Mouse (Mus musculus): ENCODE results near the gene P3h3.
A peak's percentile ranks its signal among the peaks of the same experiment; 100 is the strongest.
"Not testable (repeated sequence)": the region's sequence is repeated elsewhere in the genome, so short reads cannot be mapped to it uniquely, and the experiment has no call there.

Gene P3h3

DNA sequence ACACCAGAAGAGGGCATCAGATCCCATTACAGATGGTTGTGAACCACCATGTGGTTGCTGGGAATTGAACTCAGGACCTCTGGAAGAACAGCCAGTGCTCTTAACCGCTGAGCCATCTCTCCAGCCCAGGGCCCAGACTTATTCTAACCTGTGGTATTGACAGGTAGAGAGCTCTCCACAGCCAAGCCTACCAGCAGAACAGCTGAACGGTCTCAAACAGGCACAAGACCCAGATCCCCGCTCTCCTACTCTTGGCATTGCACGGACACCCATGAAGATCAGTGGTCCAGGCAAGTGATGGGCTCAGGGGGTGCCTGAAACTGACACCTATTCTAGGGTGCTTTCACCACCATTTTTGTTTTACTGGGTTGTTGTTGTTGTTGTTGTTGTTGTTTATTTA lies 26.4 kb downstream of the P3h3 start:
- DNase-seq (ENCODE audit: low spot score in 2 of 2) = not testable (repeated sequence)

DNA sequence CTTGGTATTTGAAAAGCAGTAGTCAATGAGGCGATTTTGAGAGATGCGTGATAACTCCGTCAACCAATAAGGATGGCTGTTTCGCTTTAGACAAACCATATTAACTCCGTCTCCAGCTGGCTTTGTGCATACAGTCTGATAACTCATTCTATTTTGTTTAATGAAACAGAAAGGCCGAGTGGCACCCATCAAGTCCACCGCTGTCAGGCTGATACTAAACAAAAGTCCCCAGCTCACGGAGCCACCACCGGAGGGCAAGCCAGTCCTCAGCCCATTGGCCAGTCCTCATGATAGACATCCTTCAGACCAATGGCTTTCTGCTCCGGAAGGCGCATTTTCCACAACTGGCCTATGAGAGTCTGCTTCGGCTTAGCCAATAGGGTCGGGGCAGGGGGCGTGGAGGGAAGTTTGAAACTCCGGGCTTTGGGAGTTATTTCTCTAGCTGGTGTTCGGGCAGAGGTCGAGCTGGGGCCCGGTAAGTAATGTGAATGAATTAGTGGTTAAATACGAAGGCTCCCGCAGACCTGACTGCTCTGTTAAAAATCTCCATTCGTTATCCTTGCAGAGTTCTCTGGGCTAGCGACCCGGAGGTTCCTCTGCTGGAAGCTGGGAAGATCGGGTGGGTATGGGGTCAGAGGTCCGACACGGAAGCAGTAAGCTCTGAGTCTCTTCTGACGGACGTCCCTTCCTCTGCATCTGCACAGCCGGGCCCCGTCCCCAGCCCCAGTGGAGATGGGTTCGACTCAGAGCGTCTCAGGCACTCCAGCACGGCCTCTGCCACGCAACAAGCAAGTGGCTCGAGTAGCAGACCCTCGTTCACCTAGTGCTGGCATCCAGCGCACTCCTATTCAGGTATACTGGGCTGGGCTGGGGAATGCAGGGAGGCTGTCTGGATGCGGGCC lies 27.5 kb downstream of the P3h3 start:
- peak; percentile 92 for DNase-seq (ENCODE audit: low spot score in 2 of 2)

DNA sequence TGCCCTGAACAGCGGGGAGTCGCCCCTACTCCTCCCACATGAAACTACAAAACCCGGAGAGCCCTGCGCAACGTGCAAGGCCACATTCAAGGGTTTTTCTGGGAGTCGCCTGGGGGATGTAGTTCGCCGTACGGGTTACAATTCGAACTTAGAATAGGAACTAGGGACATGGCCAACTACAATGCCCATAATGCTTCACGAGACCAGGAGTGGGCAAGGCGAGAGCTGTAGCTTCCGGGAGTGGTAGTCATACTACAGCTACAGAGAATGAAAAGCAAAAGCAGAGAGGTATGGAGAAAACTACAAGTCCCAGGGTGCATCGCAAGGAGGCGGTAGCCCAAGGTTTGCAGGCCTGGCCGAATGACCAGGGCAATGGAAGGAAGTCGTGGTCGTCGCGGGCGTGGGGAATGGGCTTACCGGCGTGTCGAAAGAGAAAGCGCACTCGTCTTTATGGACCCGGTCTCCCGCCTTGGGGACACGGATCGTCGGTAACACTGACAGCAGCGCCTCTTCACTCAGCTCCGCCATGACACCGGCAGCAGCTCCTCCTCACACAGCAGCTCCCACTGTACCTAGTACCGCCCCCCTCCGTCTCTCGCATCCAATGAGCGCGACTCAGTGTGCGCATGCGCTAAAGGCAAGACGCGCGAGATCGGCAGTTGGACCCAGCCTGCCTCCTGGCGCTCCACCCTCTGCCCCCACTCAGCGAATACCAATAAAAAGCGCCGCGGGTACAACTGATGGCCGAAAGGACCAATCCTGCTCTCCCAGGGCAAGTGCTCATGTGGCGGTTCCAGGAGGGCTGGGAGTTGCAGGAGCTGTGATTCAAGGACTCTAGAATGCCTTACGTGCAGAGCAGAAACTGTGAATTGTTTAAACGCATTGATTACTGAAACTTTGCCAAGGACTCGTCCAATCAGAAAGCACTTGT lies 28.4 kb downstream of the P3h3 start, which contains the start of the genes Usp5 and Cdca3:
TSS of gene Usp5 (minus strand) at position 617 of the 931 bp plus-strand sequence.
TSS of gene Cdca3 (plus strand) at position 680 of the 931 bp plus-strand sequence.
- peak; percentile 99 for DNase-seq (ENCODE audit: low spot score in 2 of 2)

- peak in 1 of 2 experiments; percentile 45 for DNase-seq (ENCODE audit: low spot score in 2 of 2)
These were observed 29.4 kb downstream of the P3h3 start for GRCm38 (mm10) chr6:124828101-124828592.

DNA sequence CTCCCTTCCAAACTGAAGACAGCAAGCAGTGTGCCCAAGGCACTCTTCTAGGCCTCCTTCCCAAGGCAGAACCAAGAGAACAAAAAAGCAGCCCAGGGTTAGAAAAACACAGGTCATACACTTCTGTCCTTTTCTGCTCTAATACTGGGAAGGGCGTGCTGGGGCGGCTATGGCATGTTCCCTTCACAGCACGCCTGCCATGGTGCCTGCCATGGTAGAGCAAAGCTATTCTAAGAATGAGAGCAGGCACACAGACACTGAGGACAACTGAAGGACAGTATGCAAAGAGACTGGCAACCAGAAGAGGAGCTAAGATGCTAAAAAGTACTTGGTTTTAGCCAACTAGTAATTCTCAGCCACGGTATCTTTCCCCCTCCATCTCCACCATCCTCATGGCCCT lies 35.5 kb downstream of the P3h3 start:
- no peak for DNase-seq (ENCODE audit: low spot score in 2 of 2)

DNA sequence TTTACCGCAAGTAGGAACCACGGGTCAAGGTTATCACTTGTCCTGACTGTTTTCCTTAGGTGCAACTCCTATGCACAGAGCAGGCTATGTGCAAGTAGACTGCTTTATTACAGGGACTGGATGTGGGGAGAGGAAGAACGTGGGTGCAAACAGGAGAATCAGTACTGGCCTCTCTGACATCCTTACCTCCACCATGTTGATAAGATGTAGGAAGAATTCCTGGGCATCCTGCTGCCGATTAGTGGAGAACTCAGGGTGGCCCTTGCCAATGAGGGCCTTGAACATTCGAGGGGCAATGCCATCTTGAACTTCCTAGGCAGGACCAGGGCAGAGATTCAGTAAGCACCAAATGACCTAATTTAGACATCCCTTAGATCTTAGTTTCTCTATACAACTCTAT lies 36.7 kb downstream of the P3h3 start:
- no peak for DNase-seq (ENCODE audit: low spot score in 2 of 2)

DNA sequence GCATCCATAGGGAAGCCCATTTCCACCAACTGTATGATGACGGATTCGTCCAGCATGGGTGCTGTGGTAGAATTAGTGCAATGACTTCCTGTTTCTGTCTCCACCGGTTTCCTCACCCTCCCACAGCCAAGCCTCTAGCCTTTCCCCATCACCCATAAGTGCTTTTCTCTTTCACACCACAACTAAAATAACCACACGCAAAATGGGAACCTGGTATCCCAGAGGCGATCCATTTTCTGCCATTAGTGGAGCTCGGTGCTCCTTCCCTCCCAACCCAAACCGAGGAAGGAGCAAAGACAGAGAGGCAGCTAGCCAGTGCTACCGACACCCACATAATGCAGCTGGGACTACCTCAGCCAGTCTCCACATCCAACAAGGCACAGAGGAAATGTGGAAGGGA lies 39.6 kb downstream of the P3h3 start:
- DNase-seq (ENCODE audit: low spot score in 2 of 2) = no peak

- DNase-seq (ENCODE audit: low spot score in 2 of 2) = no peak
These were observed 40.0 kb downstream of the P3h3 start for GRCm38 (mm10) chr6:124817563-124817962.

DNA sequence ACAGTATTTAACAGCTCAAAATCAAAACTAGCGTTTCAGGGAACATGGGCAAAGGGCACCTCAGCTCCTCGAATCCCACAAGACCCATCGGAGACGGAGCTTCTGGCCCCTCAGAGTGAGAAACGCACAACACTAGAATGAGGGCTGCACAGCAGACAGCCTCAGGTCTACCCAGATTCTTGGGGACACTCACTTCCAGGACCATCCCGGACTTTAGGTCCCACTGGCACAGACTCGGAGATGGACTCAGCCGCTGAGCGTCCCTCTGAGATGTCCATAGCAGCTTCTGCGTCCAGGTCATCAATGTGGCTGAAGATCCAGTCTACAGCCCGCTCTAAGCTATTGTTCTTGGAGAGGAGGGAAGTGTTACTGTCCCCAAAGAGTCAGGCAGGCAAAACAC lies 40.4 kb downstream of the P3h3 start:
- no peak for DNase-seq (ENCODE audit: low spot score in 2 of 2)

GRCm38 (mm10) chr6:124816611-124817010 lies 40.9 kb downstream of the P3h3 start:
- no peak for DNase-seq (ENCODE audit: low spot score in 2 of 2)

DNA sequence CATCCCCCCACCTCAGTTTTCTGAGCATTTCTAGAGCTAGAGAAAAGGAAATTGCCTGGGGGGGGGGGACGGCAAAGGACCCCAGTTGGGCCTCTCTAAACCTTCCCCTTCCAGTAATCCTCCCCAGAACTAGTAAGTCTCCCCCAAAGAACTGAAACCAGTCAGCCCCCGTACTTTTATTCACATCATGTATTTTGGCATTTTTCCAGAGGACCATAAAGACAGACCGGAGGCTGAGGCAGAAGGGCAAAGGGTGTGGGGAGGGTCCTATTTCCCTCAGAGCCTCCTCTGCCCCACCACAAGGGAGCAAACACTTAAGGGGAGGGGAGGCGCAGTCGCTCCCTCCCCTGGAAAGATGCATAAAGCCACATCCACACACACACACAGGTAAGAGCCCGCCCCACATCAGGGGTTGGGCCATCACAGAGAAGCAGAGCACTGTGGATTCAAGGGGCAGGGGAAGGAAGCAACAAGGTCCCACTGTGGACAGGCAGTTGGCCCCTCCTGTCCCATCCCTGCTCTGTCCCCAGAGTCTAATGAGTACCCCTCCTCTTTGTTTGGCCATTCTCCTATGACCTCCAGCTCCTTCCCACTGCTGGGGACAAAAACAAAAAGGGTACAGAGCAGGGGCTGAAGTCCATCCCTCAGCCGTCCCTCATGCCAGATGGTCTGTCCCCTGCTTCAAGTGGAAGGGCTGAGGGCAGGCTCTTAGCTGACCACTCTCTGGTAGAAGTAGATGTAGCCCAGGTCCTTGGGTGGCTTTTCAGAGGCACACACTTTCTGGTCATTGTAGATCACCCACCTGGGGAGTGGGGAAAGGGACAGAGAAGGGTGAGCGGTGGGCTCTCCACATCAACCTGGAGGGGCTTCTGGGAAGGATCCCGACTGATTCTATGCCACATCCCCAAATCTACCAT lies 42.4 kb downstream of the P3h3 start:
- no peak for DNase-seq (ENCODE audit: low spot score in 2 of 2)

- peak in 1 of 2 experiments; percentile 65 for DNase-seq (ENCODE audit: low spot score in 2 of 2)
These were observed 43.1 kb downstream of the P3h3 start for GRCm38 (mm10) chr6:124814448-124814847.

DNA sequence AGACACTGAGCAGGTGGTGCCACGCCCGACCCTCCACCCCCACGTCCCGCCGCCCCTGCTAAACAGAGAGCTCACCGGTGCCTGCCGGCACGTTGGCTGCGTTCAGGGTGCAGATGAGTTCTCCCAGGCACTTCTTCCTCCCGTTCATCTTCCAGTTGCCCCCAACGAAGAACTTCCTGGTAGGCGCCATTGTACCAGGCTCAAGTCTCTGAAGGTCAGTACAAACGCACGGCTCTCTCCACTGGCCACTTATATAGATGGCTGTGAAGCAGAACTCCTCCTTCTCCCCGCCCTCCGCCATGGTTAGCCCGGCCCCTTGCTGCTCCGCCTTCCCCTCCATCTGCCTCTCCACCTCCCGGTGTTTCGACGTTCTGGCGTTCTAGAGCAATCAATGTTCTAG lies 43.6 kb downstream of the P3h3 start, which contains the start of gene Tpi1:
TSS of gene Tpi1 (minus strand) at position 364 of the 400 bp plus-strand sequence.
- DNase-seq (ENCODE audit: low spot score in 2 of 2) = peak; percentile 84 to 86

- DNase-seq (ENCODE audit: low spot score in 2 of 2) = peak; percentile 71 to 73
These were observed 44.1 kb downstream of the P3h3 start for GRCm38 (mm10) chr6:124813496-124813895.

DNA sequence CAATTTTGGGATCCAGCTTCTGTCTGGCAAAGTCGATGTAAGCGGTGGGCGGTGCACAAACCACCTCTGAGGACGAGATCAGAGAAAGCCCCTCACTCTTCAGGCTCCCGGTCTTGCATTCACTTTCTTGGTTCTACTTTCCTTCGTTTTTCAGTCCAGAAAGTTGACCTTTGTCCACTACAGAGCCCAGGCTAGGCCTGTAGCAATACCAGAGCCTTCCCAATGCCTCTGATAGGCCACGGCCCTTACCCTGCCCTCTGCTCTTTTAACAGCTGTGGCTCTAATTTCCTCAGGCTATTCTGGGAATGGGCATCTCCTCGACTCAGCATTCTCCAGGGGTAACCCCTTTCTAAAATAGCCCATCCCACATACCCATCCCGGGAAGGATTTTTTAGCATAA lies 44.7 kb downstream of the P3h3 start:
- DNase-seq (ENCODE audit: low spot score in 2 of 2) = no peak

DNA sequence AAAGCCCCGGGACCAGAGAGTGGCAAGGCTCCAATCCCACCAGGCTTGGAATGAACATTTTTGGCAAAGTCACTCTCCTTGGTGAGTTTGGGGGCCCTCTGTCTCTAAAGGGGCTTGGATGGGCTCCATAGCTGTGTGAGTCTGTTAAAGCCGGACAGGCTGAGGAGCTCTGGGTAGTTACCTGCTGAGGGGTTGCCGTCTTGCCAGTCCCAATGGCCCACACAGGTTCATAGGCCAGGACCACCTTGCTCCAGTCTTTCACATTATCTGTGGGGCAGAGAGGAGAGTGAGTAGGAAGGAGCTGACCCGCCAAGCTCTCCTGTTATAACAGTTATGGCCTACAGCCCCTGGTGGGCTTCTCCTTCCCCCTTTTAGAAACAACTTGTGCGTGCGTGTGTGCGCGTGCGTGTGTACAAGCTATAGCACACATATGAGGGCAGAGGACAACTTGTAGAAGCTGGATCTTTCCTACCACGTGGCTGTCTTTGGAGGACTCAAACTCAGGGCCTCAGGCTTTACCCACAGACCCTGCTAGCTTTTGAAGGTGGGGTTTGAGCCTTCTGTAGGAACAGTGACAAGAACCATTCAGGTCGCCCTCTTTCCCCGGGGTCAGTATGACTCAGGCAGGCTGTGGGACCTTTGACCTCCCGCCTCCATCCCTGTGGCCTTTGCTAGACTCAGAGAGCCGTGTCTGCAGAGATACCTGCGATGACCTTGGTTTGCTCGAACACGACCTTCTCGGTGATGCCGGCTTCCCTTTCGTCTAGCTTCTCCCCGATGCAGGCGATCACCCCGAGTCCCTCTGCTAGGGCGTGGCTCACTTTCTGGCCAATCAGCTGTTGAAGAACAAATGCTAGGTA lies 45.6 kb downstream of the P3h3 start:
- no peak for DNase-seq (ENCODE audit: low spot score in 2 of 2)

GRCm38 (mm10) chr6:124811403-124811665 lies 46.2 kb downstream of the P3h3 start:
- no peak for DNase-seq (ENCODE audit: low spot score in 2 of 2)

DNA sequence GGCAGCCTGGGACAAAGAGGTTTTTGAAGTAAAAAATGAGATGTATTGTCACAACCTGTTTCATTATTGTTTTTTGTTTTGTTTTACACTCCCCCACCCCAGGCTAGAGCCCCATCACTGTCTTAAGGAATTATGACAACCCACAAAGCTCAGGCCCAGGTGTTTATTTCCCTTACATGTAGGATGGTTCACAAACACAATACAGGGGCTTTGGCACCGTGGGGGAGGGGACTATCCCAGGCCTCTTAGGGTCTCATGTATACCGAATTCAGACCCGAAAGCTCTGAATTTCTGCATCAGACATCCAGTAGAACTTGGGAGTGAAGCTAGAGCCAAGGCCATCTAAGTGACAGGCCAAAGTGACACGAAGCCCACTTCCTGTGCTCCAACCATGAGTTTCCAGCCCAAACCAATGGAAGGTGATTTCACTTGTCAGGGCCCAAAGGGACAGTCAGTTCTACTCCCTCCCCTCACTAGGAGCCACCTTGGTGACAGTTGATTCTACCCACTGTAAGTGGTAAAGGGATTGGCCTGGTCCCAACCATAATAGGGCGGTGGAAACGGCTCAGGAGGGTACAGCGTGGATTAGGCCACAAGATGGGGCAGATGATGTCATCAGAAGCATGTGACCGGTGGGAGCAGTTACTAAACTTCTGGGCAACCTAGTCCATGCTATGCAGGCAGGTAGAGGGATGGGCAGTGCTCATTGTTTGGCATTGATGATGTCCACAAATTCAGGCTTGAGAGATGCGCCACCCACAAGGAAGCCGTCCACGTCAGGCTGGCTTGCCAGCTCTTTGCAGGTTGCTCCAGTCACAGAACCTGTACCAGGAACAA lies 46.8 kb downstream of the P3h3 start:
- not testable (repeated sequence) for DNase-seq (ENCODE audit: low spot score in 2 of 2)

All from frontal cortex, postnatal 10 days (tissue).